Mouse (Mus musculus) forebrain, embryonic 16.5 days (tissue): ENCODE data around the gene Mrpl44. TPM values are rescaled to one million over a fixed set of nuclear protein-coding genes. Genes with fewer than 3 reads are reported as not detected.

ENCODE experiments used
- ATAC-seq: fragments of 200-750 bp; cut with Nextera tagmentation; 2 replicates; pipeline ENCODE4 v1.8.0; 2017; ENCODE audit warnings: mild to moderate bottlenecking, moderate library complexity
- H3K27ac ChIP-seq: fragments of 300-500 bp; sonication (generic); 2 replicates; pipeline ENCODE4 v1.5.1; 2014; ENCODE audit warnings: low read length, control low read depth
- H3K27me3 ChIP-seq: fragments of 300-500 bp; sonication (generic); replicated peaks from 2 replicates; pipeline ENCODE4 v1.6.1; 2014; ENCODE audit warnings: low read length; ENCODE audit not compliant: control insufficient read depth, insufficient read depth
- H3K36me3 ChIP-seq: fragments of 300-500 bp; sonication (generic); 2 replicates; pipeline ENCODE4 v1.6.1; 2014; ENCODE audit not compliant: control insufficient read depth, insufficient read depth
- H3K4me1 ChIP-seq: fragments of 300-500 bp; sonication (generic); replicated peaks from 2 replicates; pipeline ENCODE4 v1.6.1; 2014; ENCODE audit warnings: low read length; ENCODE audit not compliant: control insufficient read depth, insufficient read depth
- H3K4me2 ChIP-seq: fragments of 300-500 bp; sonication (generic); 2 replicates; pipeline ENCODE4 v1.6.1; 2014; ENCODE audit warnings: mild to moderate bottlenecking, low read length, control low read depth
- H3K4me3 ChIP-seq: fragments of 300-500 bp; sonication (generic); replicated peaks from 2 replicates; pipeline ENCODE4 v1.5.1; 2014; ENCODE audit warnings: mild to moderate bottlenecking, low read length, control low read depth
- H3K9ac ChIP-seq: fragments of 300-500 bp; sonication (generic); replicated peaks from 2 replicates; pipeline ENCODE4 v1.6.1; 2014; ENCODE audit warnings: low read depth, low read length, control low read depth
- H3K9me3 ChIP-seq: fragments of 300-500 bp; sonication (generic); 2 replicates; pipeline ENCODE4 v1.6.1; 2016; ENCODE audit warnings: low read length; ENCODE audit not compliant: control insufficient read depth
- WGBS: fragments of 180-500 bp; shearing (Covaris S2); extraction: QIAGEN DNeasy Blood & Tissue Kit; methylation state at CpG from one replicate; pipeline ENCODE4 v1.1.7; 2014; 5-methylcytosine and 5-hydroxymethylcytosine counted together
- polyA plus RNA-seq: library from polyadenylated mRNA; unstranded; fragments of >200 nt; fragmentation: Nextera tagmentation; extraction: Ambion mirVana; gene quantifications from 2 replicates; pipeline ENCODE4 v1.2.1, GENCODE M21; 2015

Gene Mrpl44
- polyA plus RNA-seq, 1 experiment from 2014 or later = 44.3 TPM

DNA sequence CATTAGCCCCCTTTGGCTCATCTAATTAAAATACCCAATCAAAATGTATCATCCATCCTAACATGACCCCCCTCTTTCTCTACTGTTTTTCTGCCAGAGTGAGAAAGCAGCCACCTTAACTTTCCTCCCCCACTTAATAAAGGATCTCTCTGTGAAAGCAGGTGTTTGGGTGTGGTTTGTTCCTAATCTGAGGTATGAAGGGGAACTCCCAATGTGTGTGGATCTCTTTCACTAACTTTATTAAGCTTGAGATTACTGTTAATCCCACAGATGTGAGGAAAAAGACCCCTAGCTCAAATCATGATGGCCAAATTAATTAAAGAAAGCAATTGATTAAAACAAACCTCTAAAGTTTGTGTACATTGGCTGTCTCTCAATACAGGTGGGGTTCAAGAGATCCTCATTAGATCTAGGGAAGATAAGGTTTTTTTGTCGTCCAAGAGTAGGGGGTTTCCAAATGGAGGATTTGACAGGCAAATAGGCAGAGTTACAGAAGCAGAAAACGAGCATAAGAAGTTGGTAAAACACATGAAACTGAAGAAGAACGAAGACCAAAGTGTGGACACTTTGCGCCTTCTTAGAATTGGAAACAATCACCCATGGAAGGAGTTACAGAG lies 1.5 kb upstream of the Mrpl44 start:
- Histone ChIP-seq H3K4me2 (no peak overlapping the region), H3K9ac (no peak overlapping the region), H3K27ac (no peak overlapping the region), H3K9me3 (no peaks in the 10 kb centered on the region), H3K36me3 (peaks cover 8% of the 10 kb centered on the region; the same call in 1 of the 2 replicates), H3K4me3 (no peak overlapping the region), H3K4me1 (peaks cover 4% of the 10 kb centered on the region), H3K27me3 (no peaks in the 10 kb centered on the region)
- WGBS = 84% methylated on average over 4 of the region's 4 CpGs
- no peak for ATAC-seq

DNA sequence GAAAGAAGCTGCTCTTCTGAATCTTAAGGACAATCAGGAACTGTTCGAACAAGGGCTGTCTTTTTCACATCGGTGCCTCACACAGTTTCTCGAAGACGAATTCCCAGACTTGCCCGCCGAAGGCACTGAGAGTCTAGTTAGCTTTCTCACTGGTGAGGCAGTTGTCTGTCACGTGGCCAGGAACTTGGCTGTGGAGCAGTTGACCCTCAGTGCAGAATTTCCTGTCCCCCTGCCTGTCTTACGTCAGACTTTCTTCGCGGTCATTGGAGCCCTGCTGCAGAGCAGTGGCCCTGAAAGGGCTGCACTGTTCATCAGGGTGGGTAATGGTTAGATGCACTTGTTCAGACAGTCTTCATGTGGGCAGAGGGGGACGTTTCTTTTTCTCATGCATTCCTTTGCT lies 2.2 kb downstream of the Mrpl44 start:
- Histone ChIP-seq H3K27ac (no peak overlapping the region), H3K4me3 (no peak overlapping the region), H3K9me3 (no peaks in the 10 kb centered on the region), H3K4me2 (no peak overlapping the region), H3K4me1 (peaks cover 4% of the 10 kb centered on the region), H3K9ac (no peak overlapping the region), H3K27me3 (no peaks in the 10 kb centered on the region), H3K36me3 (peaks cover 35% of the 10 kb centered on the region)
- no peak for ATAC-seq
- WGBS = 92% methylated on average over 11 of the region's 11 CpGs

DNA sequence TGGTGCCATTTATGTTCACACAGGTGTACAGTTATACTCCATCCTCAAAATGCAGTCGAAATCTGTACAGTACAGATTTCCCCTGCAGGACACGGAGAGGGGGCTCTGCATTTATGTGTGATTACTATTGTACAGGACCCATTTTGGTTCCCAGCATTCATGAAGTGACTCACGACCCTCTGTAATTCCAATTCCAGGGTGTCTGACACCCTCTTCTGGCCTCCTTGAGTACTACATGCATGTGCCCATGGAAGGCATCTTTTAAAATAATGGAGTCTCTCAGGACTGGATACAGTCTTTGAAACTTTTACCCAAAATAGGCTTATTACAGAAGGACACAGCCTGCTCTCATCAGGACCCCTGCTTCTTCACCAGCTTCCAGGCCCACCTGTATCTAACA lies 6.6 kb downstream of the Mrpl44 start:
- no peak overlapping the region for H3K4me3 ChIP-seq
- no peaks in the 10 kb centered on the region; the same call in 1 of the 2 replicates for H3K4me1 ChIP-seq
- no peaks in the 10 kb centered on the region for H3K9me3 ChIP-seq
- 79% methylated on average over 3 of the region's 3 CpGs for WGBS
- no peak overlapping the region for H3K4me2 ChIP-seq
- H3K36me3 ChIP-seq = peaks cover 41% of the 10 kb centered on the region
- ATAC-seq = no peak
- H3K27ac ChIP-seq = no peak overlapping the region
- no peaks in the 10 kb centered on the region for H3K27me3 ChIP-seq
- H3K9ac ChIP-seq = no peak overlapping the region

DNA sequence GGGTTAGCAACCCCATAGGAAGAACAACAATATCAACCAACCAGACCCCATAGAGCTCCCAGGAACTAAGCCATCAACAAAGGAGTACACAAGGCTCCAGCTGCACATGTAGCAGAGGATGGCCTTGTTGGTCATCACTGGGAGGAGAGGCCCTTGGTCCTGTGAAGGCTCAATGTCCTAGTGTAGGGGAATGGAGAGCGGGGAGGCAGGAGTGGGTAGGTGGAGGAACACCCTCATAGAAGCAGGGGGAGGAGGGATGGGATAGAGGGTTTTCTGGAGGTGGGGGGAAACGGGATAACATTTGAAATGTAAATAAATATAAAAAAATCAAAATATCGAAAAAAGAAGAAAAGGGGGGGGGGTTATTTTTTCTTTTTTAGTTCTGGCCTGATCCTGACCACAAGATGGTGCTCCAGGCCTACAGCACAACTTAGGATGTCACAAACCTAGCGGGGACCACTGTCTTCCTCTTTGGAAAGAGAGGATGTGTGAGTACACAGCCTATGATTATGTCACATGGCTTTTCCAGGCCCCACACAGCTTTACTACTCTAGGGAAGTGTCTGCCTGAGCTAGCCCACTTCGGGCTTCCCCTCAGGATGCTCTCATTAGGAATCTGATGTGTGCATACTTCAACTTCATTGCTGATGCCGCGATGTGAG lies 10.6 kb downstream of the Mrpl44 start:
- Histone ChIP-seq H3K27ac (no peak overlapping the region), H3K27me3 (no peaks in the 10 kb centered on the region), H3K4me2 (no peak overlapping the region), H3K9ac (no peak overlapping the region), H3K9me3 (no peaks in the 10 kb centered on the region), H3K4me3 (no peak overlapping the region), H3K4me1 (no peaks in the 10 kb centered on the region), H3K36me3 (peaks cover 20% of the 10 kb centered on the region)
- WGBS = 65% methylated on average over 7 of the region's 7 CpGs
- peak; percentile 86 for ATAC-seq

DNA sequence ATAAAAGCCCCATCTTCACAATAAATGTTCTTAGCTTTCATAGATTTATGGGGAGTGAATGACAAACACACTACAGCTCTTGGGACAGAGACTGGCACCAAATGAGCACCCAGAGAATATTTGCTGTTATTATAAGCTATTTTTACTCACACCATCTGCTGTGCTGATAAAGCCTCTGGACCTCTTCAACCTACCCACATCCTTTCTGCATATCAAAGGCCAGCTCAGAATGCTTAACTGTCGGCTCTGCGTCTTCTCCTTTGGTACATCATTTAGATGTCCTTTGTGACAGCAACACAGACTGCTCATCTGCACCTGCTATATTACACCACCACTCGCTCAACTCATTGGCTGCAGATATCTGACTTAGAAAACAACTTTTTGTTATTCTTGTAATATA lies 21.3 kb downstream of the Mrpl44 start:
- Histone ChIP-seq H3K36me3 (no peaks in the 10 kb centered on the region), H3K27me3 (no peaks in the 10 kb centered on the region)
- WGBS = 85% methylated on average over 3 of the region's 3 CpGs

DNA sequence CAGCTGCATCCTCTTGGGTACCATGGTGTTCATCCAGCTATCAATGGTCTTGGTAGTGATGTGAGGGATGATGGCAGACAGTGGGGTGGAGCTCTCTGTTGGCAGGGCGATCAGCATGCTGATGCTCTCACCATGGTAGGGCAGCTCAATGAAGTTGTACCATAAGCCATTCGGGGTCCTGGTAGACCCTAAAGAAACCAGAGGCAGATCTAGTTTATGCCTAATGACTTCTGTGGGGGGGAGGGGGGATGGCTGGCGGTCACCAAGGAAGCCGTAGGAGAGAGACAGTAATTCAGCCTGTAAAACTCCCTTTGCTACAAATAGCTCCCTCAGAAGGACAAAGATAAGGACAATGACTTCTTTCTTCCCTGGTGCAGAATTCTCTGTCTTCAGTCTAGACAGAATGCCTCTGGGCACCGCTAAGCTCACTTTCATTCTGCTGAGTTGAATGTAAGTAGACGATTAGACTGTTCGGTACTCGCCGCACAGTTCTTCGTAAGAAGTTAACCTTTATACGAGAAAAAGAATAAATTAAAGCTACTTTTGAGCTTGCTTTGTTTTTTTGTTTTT lies 27.1 kb downstream of the Mrpl44 start:
- Histone ChIP-seq H3K4me3 (no peak overlapping the region), H3K4me1 (no peaks in the 10 kb centered on the region), H3K9me3 (no peaks in the 10 kb centered on the region), H3K27ac (no peak overlapping the region), H3K36me3 (no peaks in the 10 kb centered on the region), H3K4me2 (no peak overlapping the region), H3K9ac (no peak overlapping the region), H3K27me3 (no peaks in the 10 kb centered on the region)
- ATAC-seq = no peak
- WGBS = 58% methylated on average over 11 of the region's 11 CpGs

More for the DNA sequence above, 21.3 kb downstream of the Mrpl44 start:
- Histone ChIP-seq H3K9ac (no peak overlapping the region), H3K4me1 (no peaks in the 10 kb centered on the region), H3K27ac (no peak overlapping the region), H3K4me3 (no peak overlapping the region), H3K4me2 (no peak overlapping the region), H3K9me3 (no peaks in the 10 kb centered on the region)
- no peak for ATAC-seq

DNA sequence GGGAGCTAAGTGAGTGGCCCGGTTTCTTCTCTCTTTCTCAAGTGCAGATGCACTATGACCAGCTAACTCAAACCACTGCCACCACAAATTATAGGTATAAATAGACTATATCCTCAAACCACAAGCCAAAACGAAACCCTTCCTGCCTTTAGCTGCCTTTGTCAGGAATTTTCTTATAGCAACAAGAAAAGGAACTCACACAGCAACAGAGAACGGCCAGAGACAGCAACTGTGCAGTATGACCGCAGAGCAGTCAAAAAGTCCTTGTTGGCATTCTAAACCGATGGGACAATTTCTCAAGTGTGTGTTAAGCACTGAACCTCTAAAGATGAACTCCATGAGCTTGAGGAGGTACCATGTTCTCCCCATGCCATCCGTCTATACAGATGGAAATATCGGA lies 27.8 kb downstream of the Mrpl44 start:
- no peaks in the 10 kb centered on the region for H3K9me3 ChIP-seq
- H3K4me2 ChIP-seq = no peak overlapping the region
- H3K27ac ChIP-seq = no peak overlapping the region
- no peaks in the 10 kb centered on the region for H3K36me3 ChIP-seq
- WGBS = 90% methylated on average over 7 of the region's 7 CpGs
- no peaks in the 10 kb centered on the region for H3K27me3 ChIP-seq
- H3K9ac ChIP-seq = no peak overlapping the region
- H3K4me1 ChIP-seq = no peaks in the 10 kb centered on the region
- no peak overlapping the region for H3K4me3 ChIP-seq
- ATAC-seq = no peak

DNA sequence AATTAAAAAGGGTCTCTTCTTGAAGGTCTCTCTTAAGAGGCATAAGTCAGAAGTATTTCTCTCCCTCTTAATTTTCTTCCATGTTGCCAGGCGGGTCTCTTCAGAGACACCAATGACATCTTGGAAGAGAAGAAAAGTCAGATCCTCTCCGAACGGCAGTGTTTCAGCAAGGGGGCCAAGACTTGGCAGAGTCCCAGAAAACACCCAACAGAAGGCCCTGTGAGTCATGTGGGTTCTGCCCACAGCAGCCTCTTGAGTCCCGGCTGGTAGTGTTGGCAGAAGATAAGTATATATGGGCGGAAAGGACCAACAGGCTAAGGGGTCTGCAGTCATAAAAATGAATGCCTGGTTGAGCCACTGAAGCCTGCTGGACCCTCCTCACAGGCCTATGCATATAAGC lies 31.0 kb downstream of the Mrpl44 start:
- no peak overlapping the region for H3K4me3 ChIP-seq
- no peaks in the 10 kb centered on the region for H3K4me1 ChIP-seq
- no peak overlapping the region for H3K9ac ChIP-seq
- no peak overlapping the region for H3K27ac ChIP-seq
- H3K9me3 ChIP-seq = no peaks in the 10 kb centered on the region
- H3K4me2 ChIP-seq = no peak overlapping the region
- no peak for ATAC-seq
- H3K27me3 ChIP-seq = no peaks in the 10 kb centered on the region
- H3K36me3 ChIP-seq = no peaks in the 10 kb centered on the region
- 61% methylated on average over 5 of the region's 5 CpGs for WGBS

DNA sequence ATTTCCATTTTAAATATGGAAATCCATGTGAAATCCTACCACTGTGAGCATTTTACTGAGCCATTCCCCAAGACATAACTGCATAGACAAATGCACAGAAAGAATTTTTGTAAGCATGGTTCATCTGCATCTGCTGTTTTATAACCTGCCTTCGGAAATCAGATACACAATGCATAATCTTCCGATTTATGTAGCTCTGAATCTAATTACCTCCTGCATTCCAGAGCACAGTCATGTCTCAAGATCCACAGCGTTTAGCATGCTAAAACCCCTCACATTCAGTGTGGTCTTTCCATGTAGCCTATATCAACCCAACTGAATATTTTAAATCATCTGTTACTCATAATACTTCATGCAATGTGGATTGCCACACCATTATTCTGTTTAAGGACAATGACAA lies 33.6 kb downstream of the Mrpl44 start:
- no peaks in the 10 kb centered on the region for H3K36me3 ChIP-seq
- H3K9ac ChIP-seq = no peak overlapping the region
- H3K4me3 ChIP-seq = no peak overlapping the region
- no peak for ATAC-seq
- H3K4me2 ChIP-seq = no peak overlapping the region
- 91% methylated on average over 3 of the region's 3 CpGs for WGBS
- H3K4me1 ChIP-seq = no peaks in the 10 kb centered on the region
- no peak overlapping the region for H3K27ac ChIP-seq
- H3K9me3 ChIP-seq = no peaks in the 10 kb centered on the region
- no peaks in the 10 kb centered on the region for H3K27me3 ChIP-seq
